Mouse (Mus musculus) hindbrain, postnatal 0 days (tissue): ENCODE measurements around the gene Rragd. TPM values are rescaled to one million over a fixed set of nuclear protein-coding genes. Genes with fewer than 3 reads are reported as not detected.

Experiments
- ATAC-seq: fragments of 200-750 bp; cut with Nextera tagmentation; 2 replicates; pipeline ENCODE4 v1.8.0; 2017; ENCODE audit warnings: mild to moderate bottlenecking, moderate TSS enrichment, moderate library complexity
- DNase-seq: peaks from one replicate; pipeline ENCODE4 v3.0.0-alpha.2; 2015; ENCODE audit warnings: low spot score
- H3K27ac ChIP-seq: fragments of 300-500 bp; sonication (generic); 2 replicates; pipeline ENCODE4 v1.5.1; 2014; ENCODE audit warnings: mild to moderate bottlenecking
- H3K27me3 ChIP-seq: fragments of 300-500 bp; sonication (generic); 2 replicates; pipeline ENCODE4 v1.6.1; 2014; ENCODE audit warnings: low read length, mixed read lengths; ENCODE audit not compliant: insufficient read depth
- H3K36me3 ChIP-seq: fragments of 300-500 bp; sonication (generic); 2 replicates; pipeline ENCODE4 v1.6.1; 2014; ENCODE audit warnings: low read length, mixed read lengths; ENCODE audit not compliant: insufficient read depth
- H3K4me1 ChIP-seq: fragments of 300-500 bp; sonication (generic); 2 replicates; pipeline ENCODE4 v1.6.1; 2014; ENCODE audit warnings: antibody characterized with exemption, low read length, mixed read lengths; ENCODE audit not compliant: insufficient read depth
- H3K4me2 ChIP-seq: fragments of 300-500 bp; sonication (generic); 2 replicates; pipeline ENCODE4 v1.6.1; 2014; ENCODE audit warnings: low read depth, mild to moderate bottlenecking, low read length, moderate library complexity, mixed read lengths
- H3K4me3 ChIP-seq: fragments of 300-500 bp; sonication (generic); 2 replicates; pipeline ENCODE4 v1.5.1; 2014; ENCODE audit warnings: low read length
- H3K9ac ChIP-seq: fragments of 300-500 bp; sonication (generic); replicated peaks from 2 replicates; pipeline ENCODE4 v1.6.1; 2014; ENCODE audit warnings: mild to moderate bottlenecking, low read length, moderate library complexity, mixed read lengths
- H3K9me3 ChIP-seq: fragments of 300-500 bp; sonication (generic); 2 replicates; pipeline ENCODE4 v1.6.1; 2016; ENCODE audit warnings: low read length, mixed read lengths
- CTCF ChIP-seq: IDR thresholded peaks from 2 replicates; pipeline ENCODE4 v1.5.1; 2016; ENCODE audit warnings: antibody characterized with exemption, control low read depth, low read depth
- WGBS: fragments of 180-500 bp; shearing (Covaris S2); extraction: QIAGEN DNeasy Blood & Tissue Kit; methylation state at CpG from one replicate; pipeline ENCODE4 v1.1.7; 2014; 5-methylcytosine and 5-hydroxymethylcytosine counted together
- polyA plus RNA-seq: library from polyadenylated mRNA; unstranded; fragments of >200 nt; fragmentation: Nextera tagmentation; extraction: Ambion mirVana; gene quantifications from 2 replicates; pipeline ENCODE4 v1.2.1, GENCODE M21; 2015
- total RNA-seq: library from RNA; depleted of rRNA; stranded (reverse); fragments of >200 nt; gene quantifications from 2 replicates; pipeline ENCODE4 v1.2.3, GENCODE M21; 2014

The Rragd gene
- total and polyA plus RNA-seq, 2 experiments from 2014 or later = 26.1 to 37.5 TPM

GRCm38 (mm10) chr4:33033515-33033914 lies 50.7 kb downstream of the Rragd start:
- H3K4me2 ChIP-seq = no peak overlapping the region
- no peaks in the 10 kb centered on the region for H3K9me3 ChIP-seq
- ATAC-seq (no peak), DNase-seq (no peak)
- H3K36me3 ChIP-seq = peaks cover 5% of the 10 kb centered on the region; the same call in 1 of the 2 replicates
- TF ChIP-seq CTCF = no peak
- no peak overlapping the region for H3K27ac ChIP-seq
- H3K4me1 ChIP-seq = peaks cover 8% of the 10 kb centered on the region
- no peak overlapping the region for H3K9ac ChIP-seq
- WGBS = 89% methylated on average over 6 of the region's 6 CpGs
- H3K4me3 ChIP-seq = no peak overlapping the region
- H3K27me3 ChIP-seq = no peaks in the 10 kb centered on the region

GRCm38 (mm10) chr4:33039826-33040225 lies 57.0 kb downstream of the Rragd start:
- DNase-seq (no peak), ATAC-seq (no peak)
- Histone ChIP-seq H3K4me1 (no peaks in the 10 kb centered on the region), H3K4me2 (no peak overlapping the region), H3K4me3 (no peak overlapping the region), H3K36me3 (peaks cover 48% of the 10 kb centered on the region), H3K9me3 (no peaks in the 10 kb centered on the region), H3K27me3 (no peaks in the 10 kb centered on the region), H3K27ac (no peak overlapping the region), H3K9ac (no peak overlapping the region)
- TF ChIP-seq CTCF = no peak
- WGBS = 88% methylated on average over 4 of the region's 4 CpGs

GRCm38 (mm10) chr4:33049601-33050000 lies 66.8 kb downstream of the Rragd start:
- 99% methylated on average over 11 of the region's 11 CpGs for WGBS

GRCm38 (mm10) chr4:33052055-33052454 lies 69.2 kb downstream of the Rragd start:
- WGBS = 95% methylated on average over 3 of the region's 3 CpGs
- no peak overlapping the region for H3K4me2 ChIP-seq
- ATAC-seq = no peak
- no peak overlapping the region for H3K4me3 ChIP-seq
- H3K9me3 ChIP-seq = no peaks in the 10 kb centered on the region
- no peaks in the 10 kb centered on the region for H3K4me1 ChIP-seq
- DNase-seq = no peak
- H3K36me3 ChIP-seq = peaks cover 31% of the 10 kb centered on the region
- TF ChIP-seq CTCF = no peak
- H3K27me3 ChIP-seq = no peaks in the 10 kb centered on the region
- H3K27ac ChIP-seq = no peak overlapping the region
- no peak overlapping the region for H3K9ac ChIP-seq

More at GRCm38 (mm10) chr4:33049601-33050000, 66.8 kb downstream of the Rragd start:
- no peak for DNase-seq
- Histone ChIP-seq H3K9me3 (no peaks in the 10 kb centered on the region), H3K36me3 (peaks cover 53% of the 10 kb centered on the region), H3K4me1 (no peaks in the 10 kb centered on the region), H3K4me2 (no peak overlapping the region), H3K9ac (no peak overlapping the region), H3K27ac (no peak overlapping the region), H3K4me3 (no peak overlapping the region), H3K27me3 (no peaks in the 10 kb centered on the region)
- TF ChIP-seq CTCF = no peak
- ATAC-seq = no peak

- WGBS = 91% methylated on average over 5 of the region's 5 CpGs
- ATAC-seq (no peak), DNase-seq (no peak)
- H3K9me3 ChIP-seq = no peaks in the 10 kb centered on the region
- TF ChIP-seq CTCF = no peak
- H3K27me3 ChIP-seq = no peaks in the 10 kb centered on the region
- no peak overlapping the region for H3K4me2 ChIP-seq
- no peak overlapping the region for H3K9ac ChIP-seq
- no peaks in the 10 kb centered on the region for H3K4me1 ChIP-seq
- H3K27ac ChIP-seq = no peak overlapping the region
- peaks cover 31% of the 10 kb centered on the region for H3K36me3 ChIP-seq
- no peak overlapping the region for H3K4me3 ChIP-seq
Measured at GRCm38 (mm10) chr4:33052650-33053049, 69.8 kb downstream of the Rragd start.

GRCm38 (mm10) chr4:33054426-33054825 lies 71.6 kb downstream of the Rragd start:
- H3K36me3 ChIP-seq = peaks cover 24% of the 10 kb centered on the region

GRCm38 (mm10) chr4:33056317-33056716 lies 73.5 kb downstream of the Rragd start:
- no peak for DNase-seq
- H3K4me2 ChIP-seq = no peak overlapping the region
- 89% methylated on average over 1 of the region's 1 CpGs for WGBS

More at GRCm38 (mm10) chr4:33054426-33054825, 71.6 kb downstream of the Rragd start:
- TF ChIP-seq CTCF = no peak
- Histone ChIP-seq H3K9me3 (no peaks in the 10 kb centered on the region), H3K27me3 (no peaks in the 10 kb centered on the region), H3K9ac (no peak overlapping the region), H3K4me2 (no peak overlapping the region), H3K4me1 (no peaks in the 10 kb centered on the region), H3K27ac (no peak overlapping the region), H3K4me3 (no peak overlapping the region)
- DNase-seq (no peak), ATAC-seq (no peak)

More at GRCm38 (mm10) chr4:33056317-33056716, 73.5 kb downstream of the Rragd start:
- no peaks in the 10 kb centered on the region for H3K4me1 ChIP-seq
- TF ChIP-seq CTCF = no peak
- H3K4me3 ChIP-seq = no peak overlapping the region
- no peak overlapping the region for H3K27ac ChIP-seq
- H3K36me3 ChIP-seq = peaks cover 14% of the 10 kb centered on the region
- no peaks in the 10 kb centered on the region for H3K9me3 ChIP-seq
- H3K27me3 ChIP-seq = no peaks in the 10 kb centered on the region
- no peak overlapping the region for H3K9ac ChIP-seq
- no peak for ATAC-seq
